Mouse (Mus musculus) bone marrow macrophage, adult 2 months (primary cell): ENCODE measurements around the gene Eps15.

ENCODE experiments used
- CTCF ChIP-seq: IDR thresholded peaks from 2 replicates; pipeline ENCODE4 v1.5.1; 2012; ENCODE audit warnings: low read depth, mild to moderate bottlenecking, low read length, moderate library complexity
- POLR2A ChIP-seq: IDR thresholded peaks from 2 replicates; pipeline ENCODE4 v1.6.1; 2012; ENCODE audit warnings: mild to moderate bottlenecking, low read depth, low read length, borderline replicate concordance

- no peak for TF ChIP-seq POLR2A
- no peak for TF ChIP-seq CTCF
These were observed 143.4 kb downstream of the Eps15 start for GRCm38 (mm10) chr4:109423438-109423837.
